Mouse (Mus musculus) stomach, embryonic 14.5 days (tissue): Measurements from ENCODE around the gene Ppp1r12b. TPM values are rescaled to one million over a fixed set of nuclear protein-coding genes. Genes with fewer than 3 reads are reported as not detected.
A peak's percentile ranks its signal among the peaks of the same experiment; 100 is the strongest.

Source experiments
- ATAC-seq: fragments of 200-750 bp; cut with Nextera tagmentation; 2 replicates; pipeline ENCODE4 v1.8.0; 2017; ENCODE audit warnings: low read depth, moderate TSS enrichment; ENCODE audit not compliant: insufficient number of reproducible peaks, insufficient read depth, low FRiP score
- H3K27ac ChIP-seq: fragments of 300-500 bp; sonication (generic); 2 replicates; pipeline ENCODE4 v1.5.1; 2014; ENCODE audit warnings: mild to moderate bottlenecking, low read length, moderate library complexity, mixed read lengths
- H3K27me3 ChIP-seq: fragments of 300-500 bp; sonication (generic); 2 replicates; pipeline ENCODE4 v1.6.1; 2014; ENCODE audit warnings: low read length, control low read depth, mixed read lengths; ENCODE audit not compliant: control insufficient read depth, insufficient read depth
- H3K36me3 ChIP-seq: fragments of 300-500 bp; sonication (generic); 2 replicates; pipeline ENCODE4 v1.6.1; 2014; ENCODE audit warnings: mild to moderate bottlenecking, control low read depth, low read length, moderate library complexity, mixed read lengths; ENCODE audit not compliant: control insufficient read depth, insufficient read depth
- H3K4me1 ChIP-seq: fragments of 300-500 bp; sonication (generic); 2 replicates; pipeline ENCODE4 v1.6.1; 2014; ENCODE audit warnings: low read length, control low read depth, mixed read lengths; ENCODE audit not compliant: control insufficient read depth, insufficient read depth
- H3K4me2 ChIP-seq: fragments of 300-500 bp; sonication (generic); replicated peaks from 2 replicates; pipeline ENCODE4 v1.6.1; 2014; ENCODE audit warnings: low read depth, low read length, control low read depth
- H3K4me3 ChIP-seq: fragments of 300-500 bp; sonication (generic); 2 replicates; pipeline ENCODE4 v1.5.1; 2014; ENCODE audit warnings: low read depth, low read length, control low read depth
- H3K9ac ChIP-seq: fragments of 300-500 bp; sonication (generic); replicated peaks from 2 replicates; pipeline ENCODE4 v1.6.1; 2014; ENCODE audit warnings: low read depth, mild to moderate bottlenecking, control low read depth, low read length, moderate library complexity, mixed read lengths
- H3K9me3 ChIP-seq: fragments of 300-500 bp; sonication (generic); 2 replicates; pipeline ENCODE4 v1.6.1; 2016; ENCODE audit warnings: low read depth, low read length, control low read depth; ENCODE audit not compliant: control insufficient read depth
- WGBS: fragments of 180-500 bp; shearing (Covaris S2); extraction: QIAGEN DNeasy Blood & Tissue Kit; methylation state at CpG from one replicate; pipeline ENCODE4 v1.1.7; 2014; 5-methylcytosine and 5-hydroxymethylcytosine counted together
- polyA plus RNA-seq: library from polyadenylated mRNA; unstranded; fragments of >200 nt; fragmentation: Nextera tagmentation; extraction: Ambion mirVana; gene quantifications from 2 replicates; pipeline ENCODE4 v1.2.1, GENCODE M21; 2014

Gene Ppp1r12b
- polyA plus RNA-seq, 1 experiment from 2014 or later: 28.9 TPM

- H3K4me1 ChIP-seq: peaks cover 8% of the 10 kb centered on the region; the same call in 1 of the 2 replicates
- no peaks in the 10 kb centered on the region for H3K9me3 ChIP-seq
- no peak overlapping the region for H3K4me3 ChIP-seq
- no peak overlapping the region for H3K27ac ChIP-seq
- no peaks in the 10 kb centered on the region for H3K27me3 ChIP-seq
- H3K9ac ChIP-seq: no peak overlapping the region
- H3K36me3 ChIP-seq: no peaks in the 10 kb centered on the region
- 92% methylated on average over 6 of the region's 6 CpGs for WGBS
- no peak overlapping the region for H3K4me2 ChIP-seq
- no peak for ATAC-seq
Measured at GRCm38 (mm10) chr1:134817916-134818595, 137.7 kb downstream of the Ppp1r12b start.

GRCm38 (mm10) chr1:134817120-134817519, 138.6 kb downstream of the Ppp1r12b start:
- peak overlapping the region; percentile 48 for H3K27ac ChIP-seq
- H3K36me3 ChIP-seq: no peaks in the 10 kb centered on the region
- peaks cover 8% of the 10 kb centered on the region; the same call in 1 of the 2 replicates for H3K4me1 ChIP-seq
- 93% methylated on average over 1 of the region's 1 CpGs for WGBS
- H3K27me3 ChIP-seq: no peaks in the 10 kb centered on the region
- H3K9ac ChIP-seq: no peak overlapping the region
- H3K9me3 ChIP-seq: no peaks in the 10 kb centered on the region
- no peak for ATAC-seq
- H3K4me2 ChIP-seq: no peak overlapping the region
- H3K4me3 ChIP-seq: no peak overlapping the region

- Histone ChIP-seq H3K9me3 (no peaks in the 10 kb centered on the region), H3K27ac (peak overlapping the region; percentile 48), H3K4me3 (no peak overlapping the region), H3K27me3 (no peaks in the 10 kb centered on the region), H3K36me3 (no peaks in the 10 kb centered on the region), H3K4me1 (peaks cover 8% of the 10 kb centered on the region; the same call in 1 of the 2 replicates), H3K9ac (no peak overlapping the region), H3K4me2 (no peak overlapping the region)
- WGBS: 43% methylated on average over 6 of the region's 6 CpGs
- ATAC-seq: peak; percentile 82; the same call in 1 of the 2 replicates
Measured at GRCm38 (mm10) chr1:134816617-134817016, 139.1 kb downstream of the Ppp1r12b start.

GRCm38 (mm10) chr1:134815748-134816147, 140.0 kb downstream of the Ppp1r12b start:
- no peaks in the 10 kb centered on the region for H3K27me3 ChIP-seq
- no peaks in the 10 kb centered on the region for H3K36me3 ChIP-seq
- H3K9ac ChIP-seq: no peak overlapping the region
- no peak overlapping the region for H3K4me3 ChIP-seq
- no peak overlapping the region for H3K4me2 ChIP-seq
- H3K27ac ChIP-seq: no peak overlapping the region
- H3K9me3 ChIP-seq: no peaks in the 10 kb centered on the region
- WGBS: 74% methylated on average over 3 of the region's 3 CpGs
- peaks cover 8% of the 10 kb centered on the region; the same call in 1 of the 2 replicates for H3K4me1 ChIP-seq
- ATAC-seq: no peak

DNA sequence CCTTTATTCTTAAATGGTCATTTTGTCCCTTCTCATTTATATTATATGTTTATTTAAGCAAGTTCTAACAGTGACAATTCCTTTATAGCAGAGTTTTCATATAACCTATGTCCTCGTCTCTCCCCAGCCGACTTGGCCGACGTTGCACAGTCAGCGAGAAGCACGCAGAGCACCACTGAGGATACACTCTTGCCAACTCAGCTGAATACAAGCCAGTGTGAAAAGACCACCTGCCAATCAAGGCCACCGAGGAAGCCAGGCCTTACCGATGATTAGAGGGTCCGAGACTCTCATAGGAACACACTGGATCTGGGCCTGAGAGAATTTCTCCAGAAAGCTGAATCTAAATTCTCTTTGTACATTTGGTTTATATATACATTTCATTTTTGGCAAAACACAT, 150.3 kb downstream of the Ppp1r12b start:
- H3K4me2 ChIP-seq: no peak overlapping the region
- H3K27ac ChIP-seq: peak overlapping the region; percentile 97
- H3K9me3 ChIP-seq: no peaks in the 10 kb centered on the region
- H3K9ac ChIP-seq: no peak overlapping the region
- H3K4me3 ChIP-seq: no peak overlapping the region
- WGBS: 67% methylated on average over 9 of the region's 9 CpGs
- peaks cover 32% of the 10 kb centered on the region for H3K4me1 ChIP-seq
- H3K36me3 ChIP-seq: no peaks in the 10 kb centered on the region
- no peak for ATAC-seq
- no peaks in the 10 kb centered on the region for H3K27me3 ChIP-seq

GRCm38 (mm10) chr1:134804373-134804772, 151.4 kb downstream of the Ppp1r12b start:
- Histone ChIP-seq H3K36me3 (no peaks in the 10 kb centered on the region), H3K4me2 (peak overlapping the region; percentile 49; the same call in 1 of the 2 replicates), H3K27me3 (no peaks in the 10 kb centered on the region), H3K9ac (no peak overlapping the region), H3K27ac (peak overlapping the region; percentile 97), H3K9me3 (no peaks in the 10 kb centered on the region), H3K4me3 (no peak overlapping the region), H3K4me1 (peaks cover 34% of the 10 kb centered on the region)
- WGBS: 34% methylated on average over 5 of the region's 5 CpGs
- no peak for ATAC-seq

GRCm38 (mm10) chr1:134803286-134804117, 152.2 kb downstream of the Ppp1r12b start:
- Histone ChIP-seq H3K36me3 (no peaks in the 10 kb centered on the region), H3K27me3 (no peaks in the 10 kb centered on the region), H3K9me3 (no peaks in the 10 kb centered on the region), H3K4me3 (peak overlapping the region; percentile 39), H3K9ac (peak overlapping the region; percentile 39), H3K4me2 (peak overlapping the region; percentile 49), H3K4me1 (peaks cover 34% of the 10 kb centered on the region), H3K27ac (peak overlapping the region; percentile 97)
- WGBS: 29% methylated on average over 16 of the region's 16 CpGs
- ATAC-seq: peak; percentile 50; the same call in 1 of the 2 replicates

DNA sequence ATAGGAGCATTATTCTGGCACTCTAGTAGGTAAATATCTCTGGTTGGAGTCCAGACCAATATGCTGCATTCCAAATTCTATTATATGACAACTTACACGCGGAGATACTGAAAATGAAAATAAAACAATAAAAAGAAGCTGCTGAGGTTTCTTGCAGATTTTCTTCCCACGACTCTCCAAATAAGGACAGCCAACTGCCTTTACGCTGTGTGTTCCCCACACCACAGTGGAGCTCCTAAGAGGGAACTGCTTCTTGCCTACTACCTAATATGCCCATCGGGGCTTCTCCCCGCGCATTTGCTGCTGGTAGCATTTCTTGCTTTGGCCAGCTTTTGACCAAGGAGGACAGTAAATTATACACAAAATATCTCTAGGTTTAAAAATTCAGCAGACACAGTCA, 154.0 kb downstream of the Ppp1r12b start:
- peak overlapping the region; percentile 97 for H3K27ac ChIP-seq
- H3K4me1 ChIP-seq: peaks cover 34% of the 10 kb centered on the region
- H3K27me3 ChIP-seq: no peaks in the 10 kb centered on the region
- 78% methylated on average over 7 of the region's 7 CpGs for WGBS
- ATAC-seq: no peak
- H3K9ac ChIP-seq: peak overlapping the region; percentile 39; the same call in 1 of the 2 replicates
- H3K9me3 ChIP-seq: no peaks in the 10 kb centered on the region
- peak overlapping the region; percentile 49 for H3K4me2 ChIP-seq
- peak overlapping the region; percentile 39 for H3K4me3 ChIP-seq
- H3K36me3 ChIP-seq: no peaks in the 10 kb centered on the region
